Mouse (Mus musculus): ENCODE measurements around the gene Il4ra. TPM values are rescaled to one million over a fixed set of nuclear protein-coding genes. Genes with fewer than 3 reads are reported as not detected.

Il4ra gene
- polyA plus RNA-seq, 1 experiment, result 22.7 TPM

- no peaks in the 10 kb centered on the region for H3K79me3 ChIP-seq (ENCODE audit: low read depth)
- TF ChIP-seq CEBPB (IDR thresholded peaks at IDR 0.05; ENCODE audit: low read depth) (no peak), CTCF (IDR thresholded peaks at IDR 0.05; ENCODE audit: control insufficient read depth, insufficient read depth, insufficient read length) (no peak)
- H3ac ChIP-seq (ENCODE audit: control insufficient read depth, insufficient read length, low read depth), result no peak overlapping the region
- H3K79me2 ChIP-seq (ENCODE audit: control insufficient read depth, insufficient read depth), result no peaks in the 10 kb centered on the region
- no peaks in the 10 kb centered on the region for H3K36me3 ChIP-seq (ENCODE audit: control insufficient read depth, insufficient read depth)
- no peak overlapping the region for H3K4me3 ChIP-seq (ENCODE audit: insufficient read depth, poor library complexity, severe bottlenecking)
- no peaks in the 10 kb centered on the region for H3K27me3 ChIP-seq (ENCODE audit: control insufficient read depth, insufficient read depth, insufficient read length)
These were observed 34.4 kb downstream of the Il4ra start for GRCm38 (mm10) chr7:125586355-125586754.

GRCm38 (mm10) chr7:125588721-125589120, 36.8 kb downstream of the Il4ra start:
- no peak overlapping the region for H3ac ChIP-seq (ENCODE audit: control insufficient read depth, insufficient read length, low read depth)
- no peaks in the 10 kb centered on the region for H3K79me3 ChIP-seq (ENCODE audit: low read depth)
- H3K4me3 ChIP-seq (ENCODE audit: insufficient read depth, poor library complexity, severe bottlenecking), result no peak overlapping the region
- H3K79me2 ChIP-seq (ENCODE audit: control insufficient read depth, insufficient read depth), result no peaks in the 10 kb centered on the region
- TF ChIP-seq MYOD1 (IDR thresholded peaks at IDR 0.05; ENCODE audit: control insufficient read depth, insufficient read length, low read depth) (no peak), MAX (IDR thresholded peaks at IDR 0.05) (no peak), FOSL1 (IDR thresholded peaks at IDR 0.05; ENCODE audit: insufficient read depth, low read length, poor library complexity, severe bottlenecking) (no peak), CTCF (IDR thresholded peaks at IDR 0.05; ENCODE audit: control insufficient read depth, insufficient read depth, insufficient read length) (no peak), USF1 (IDR thresholded peaks at IDR 0.05; ENCODE audit: low read depth) (no peak), CEBPB (IDR thresholded peaks at IDR 0.05; ENCODE audit: low read depth) (no peak), MYOG (IDR thresholded peaks at IDR 0.05; ENCODE audit: control insufficient read depth, extremely low read depth, insufficient read length) (no peak)
- no peaks in the 10 kb centered on the region for H3K27me3 ChIP-seq (ENCODE audit: control insufficient read depth, insufficient read depth, insufficient read length)
- no peaks in the 10 kb centered on the region for H3K36me3 ChIP-seq (ENCODE audit: control insufficient read depth, insufficient read depth)

GRCm38 (mm10) chr7:125589896-125590295, 38.0 kb downstream of the Il4ra start:
- Histone ChIP-seq H3ac (ENCODE audit: control insufficient read depth, insufficient read length, low read depth) (no peak overlapping the region), H3K4me3 (ENCODE audit: insufficient read depth, poor library complexity, severe bottlenecking) (no peak overlapping the region), H3K79me2 (ENCODE audit: control insufficient read depth, insufficient read depth) (no peaks in the 10 kb centered on the region), H3K36me3 (ENCODE audit: control insufficient read depth, insufficient read depth) (no peaks in the 10 kb centered on the region), H3K79me3 (ENCODE audit: low read depth) (no peaks in the 10 kb centered on the region), H3K27me3 (ENCODE audit: control insufficient read depth, insufficient read depth, insufficient read length) (no peaks in the 10 kb centered on the region)
- TF ChIP-seq CTCF (IDR thresholded peaks at IDR 0.05; ENCODE audit: control insufficient read depth, insufficient read depth, insufficient read length), result no peak
- no peak for TF ChIP-seq MAX (IDR thresholded peaks at IDR 0.05)
- TF ChIP-seq FOSL1 (IDR thresholded peaks at IDR 0.05; ENCODE audit: insufficient read depth, low read length, poor library complexity, severe bottlenecking), result no peak
- no peak for TF ChIP-seq CEBPB (IDR thresholded peaks at IDR 0.05; ENCODE audit: low read depth)
- TF ChIP-seq MYOD1 (IDR thresholded peaks at IDR 0.05; ENCODE audit: control insufficient read depth, insufficient read length, low read depth), result no peak
- no peak for TF ChIP-seq USF1 (IDR thresholded peaks at IDR 0.05; ENCODE audit: low read depth)
- TF ChIP-seq MYOG (IDR thresholded peaks at IDR 0.05; ENCODE audit: control insufficient read depth, extremely low read depth, insufficient read length), result no peak

GRCm38 (mm10) chr7:125593831-125594230, 41.9 kb downstream of the Il4ra start:
- Histone ChIP-seq H3K36me3 (ENCODE audit: control insufficient read depth, insufficient read depth) (no peaks in the 10 kb centered on the region), H3K4me3 (ENCODE audit: insufficient read depth, poor library complexity, severe bottlenecking) (no peak overlapping the region)

GRCm38 (mm10) chr7:125596406-125596805, 44.5 kb downstream of the Il4ra start:
- no peak overlapping the region for H3ac ChIP-seq (ENCODE audit: control insufficient read depth, insufficient read length, low read depth)
- peak; percentile 11 for TF ChIP-seq CEBPB (IDR thresholded peaks at IDR 0.05; ENCODE audit: low read depth)
- TF ChIP-seq MYOG (IDR thresholded peaks at IDR 0.05; ENCODE audit: control insufficient read depth, extremely low read depth, insufficient read length), result no peak
- no peaks in the 10 kb centered on the region for H3K79me3 ChIP-seq (ENCODE audit: low read depth)
- no peaks in the 10 kb centered on the region for H3K36me3 ChIP-seq (ENCODE audit: control insufficient read depth, insufficient read depth)
- no peak overlapping the region for H3K4me3 ChIP-seq (ENCODE audit: insufficient read depth, poor library complexity, severe bottlenecking)
- H3K27me3 ChIP-seq (ENCODE audit: control insufficient read depth, insufficient read depth, insufficient read length), result no peaks in the 10 kb centered on the region
- H3K79me2 ChIP-seq (ENCODE audit: control insufficient read depth, insufficient read depth), result no peaks in the 10 kb centered on the region

More at GRCm38 (mm10) chr7:125593831-125594230, 41.9 kb downstream of the Il4ra start:
- H3K27me3 ChIP-seq (ENCODE audit: control insufficient read depth, insufficient read depth, insufficient read length), result no peaks in the 10 kb centered on the region
- no peak overlapping the region for H3ac ChIP-seq (ENCODE audit: control insufficient read depth, insufficient read length, low read depth)
- H3K79me3 ChIP-seq (ENCODE audit: low read depth), result no peaks in the 10 kb centered on the region
- no peaks in the 10 kb centered on the region for H3K79me2 ChIP-seq (ENCODE audit: control insufficient read depth, insufficient read depth)
- no peak for TF ChIP-seq MYOD1 (IDR thresholded peaks at IDR 0.05; ENCODE audit: control insufficient read depth, insufficient read length, low read depth)
- TF ChIP-seq MAX (IDR thresholded peaks at IDR 0.05), result no peak
- no peak for TF ChIP-seq MYOG (IDR thresholded peaks at IDR 0.05; ENCODE audit: control insufficient read depth, extremely low read depth, insufficient read length)
- no peak for TF ChIP-seq CTCF (IDR thresholded peaks at IDR 0.05; ENCODE audit: control insufficient read depth, insufficient read depth, insufficient read length)
- no peak for TF ChIP-seq CEBPB (IDR thresholded peaks at IDR 0.05; ENCODE audit: low read depth)
- no peak for TF ChIP-seq FOSL1 (IDR thresholded peaks at IDR 0.05; ENCODE audit: insufficient read depth, low read length, poor library complexity, severe bottlenecking)
- no peak for TF ChIP-seq USF1 (IDR thresholded peaks at IDR 0.05; ENCODE audit: low read depth)

- Histone ChIP-seq H3ac (ENCODE audit: control insufficient read depth, insufficient read length, low read depth) (no peak overlapping the region), H3K79me3 (ENCODE audit: low read depth) (no peaks in the 10 kb centered on the region), H3K4me3 (ENCODE audit: insufficient read depth, poor library complexity, severe bottlenecking) (no peak overlapping the region), H3K79me2 (ENCODE audit: control insufficient read depth, insufficient read depth) (no peaks in the 10 kb centered on the region), H3K27me3 (ENCODE audit: control insufficient read depth, insufficient read depth, insufficient read length) (no peaks in the 10 kb centered on the region), H3K36me3 (ENCODE audit: control insufficient read depth, insufficient read depth) (no peaks in the 10 kb centered on the region)
- no peak for TF ChIP-seq USF1 (IDR thresholded peaks at IDR 0.05; ENCODE audit: low read depth)
- TF ChIP-seq MAX (IDR thresholded peaks at IDR 0.05), result no peak
- TF ChIP-seq MYOD1 (IDR thresholded peaks at IDR 0.05; ENCODE audit: control insufficient read depth, insufficient read length, low read depth), result no peak
- TF ChIP-seq MYOG (IDR thresholded peaks at IDR 0.05; ENCODE audit: control insufficient read depth, extremely low read depth, insufficient read length), result no peak
- no peak for TF ChIP-seq CEBPB (IDR thresholded peaks at IDR 0.05; ENCODE audit: low read depth)
- no peak for TF ChIP-seq CTCF (IDR thresholded peaks at IDR 0.05; ENCODE audit: control insufficient read depth, insufficient read depth, insufficient read length)
- no peak for TF ChIP-seq FOSL1 (IDR thresholded peaks at IDR 0.05; ENCODE audit: insufficient read depth, low read length, poor library complexity, severe bottlenecking)
These were observed 45.2 kb downstream of the Il4ra start for GRCm38 (mm10) chr7:125597083-125597482.
